Mouse (Mus musculus) erythroid progenitor cell, adult 5-6 weeks (primary cell): ENCODE results near the gene Abcb9. TPM values are rescaled to one million over a fixed set of nuclear protein-coding genes. Genes with fewer than 3 reads are reported as not detected.

ENCODE experiments used
- ATAC-seq: replicated peaks from 2 replicates; pipeline ENCODE4 v1.8.0; 2016; ENCODE audit warnings: moderate number of reproducible peaks, mild to moderate bottlenecking, moderate TSS enrichment, inconsistent platforms; ENCODE audit not compliant: poor library complexity, low FRiP score, severe bottlenecking
- total RNA-seq, 2 experiments: library from RNA; stranded (forward) in 1 of 2; stranded (reverse) in 1 of 2; fragments of 150-400 nt in 1 of 2; fragments of 186-747, 209-891 nt in 1 of 2; gene quantifications; 2 replicates each; pipeline versions ENCODE4 v1.2.3 to v1.2.4; 2015 to 2017; ENCODE audit warnings: low replicate concordance in 2 of 2

Abcb9 gene
- total RNA-seq, 2 experiments from 2014 or later = 23.8 to 24.7 TPM

- ATAC-seq = peak; percentile 55
Observed at GRCm38 (mm10) chr5:124095077-124095581, 469 bp downstream of the Abcb9 start.

- ATAC-seq = no peak
Observed at GRCm38 (mm10) chr5:124093852-124094604, 1.6 kb downstream of the Abcb9 start.

- ATAC-seq = no peak
Observed at GRCm38 (mm10) chr5:124093120-124093794, 2.3 kb downstream of the Abcb9 start.

- ATAC-seq = peak; percentile 66
Observed at GRCm38 (mm10) chr5:124091951-124092406, 3.6 kb downstream of the Abcb9 start.

GRCm38 (mm10) chr5:124089868-124090267 lies 5.7 kb downstream of the Abcb9 start:
- no peak for ATAC-seq

- no peak for ATAC-seq
Observed at GRCm38 (mm10) chr5:124086876-124087275, 8.7 kb downstream of the Abcb9 start.

GRCm38 (mm10) chr5:124085513-124085912 lies 10.1 kb downstream of the Abcb9 start:
- ATAC-seq = no peak

- ATAC-seq = peak; percentile 67
Observed at GRCm38 (mm10) chr5:124084588-124085173, 10.9 kb downstream of the Abcb9 start.

- ATAC-seq = no peak
Observed at GRCm38 (mm10) chr5:124083850-124084587, 11.6 kb downstream of the Abcb9 start.

- no peak for ATAC-seq
Observed at GRCm38 (mm10) chr5:124082941-124083688, 12.5 kb downstream of the Abcb9 start.

- no peak for ATAC-seq
Observed at GRCm38 (mm10) chr5:124082447-124082846, 13.2 kb downstream of the Abcb9 start.

- ATAC-seq = no peak
Observed at GRCm38 (mm10) chr5:124079880-124080279, 15.7 kb downstream of the Abcb9 start.

GRCm38 (mm10) chr5:124078794-124079416 lies 16.7 kb downstream of the Abcb9 start:
- ATAC-seq = no peak

GRCm38 (mm10) chr5:124077856-124078460 lies 17.6 kb downstream of the Abcb9 start:
- no peak for ATAC-seq

GRCm38 (mm10) chr5:124077241-124077640 lies 18.4 kb downstream of the Abcb9 start:
- no peak for ATAC-seq

- no peak for ATAC-seq
Observed at GRCm38 (mm10) chr5:124076559-124076958, 19.0 kb downstream of the Abcb9 start.

- no peak for ATAC-seq
Observed at GRCm38 (mm10) chr5:124075716-124076115, 19.9 kb downstream of the Abcb9 start.

GRCm38 (mm10) chr5:124074845-124075307 lies 20.7 kb downstream of the Abcb9 start:
- ATAC-seq = no peak
